Mouse (Mus musculus) CH12.LX (cell line): ENCODE data around the gene Nptn.

ENCODE experiments used
- CTCF ChIP-seq, 2 experiments: IDR thresholded peaks in 1 of 2; conservative IDR thresholded peaks in 1 of 2; 2 replicates each; pipeline ENCODE4 v1.5.1; 2011 to 2012; ENCODE audit warnings: low read depth in 2 of 2, low read length in 2 of 2, improper control_type of control experiment in 1 of 2, inconsistent platforms in 1 of 2, mild to moderate bottlenecking in 1 of 2, moderate library complexity in 1 of 2
- EP300 ChIP-seq: IDR thresholded peaks from 2 replicates; pipeline ENCODE4 v1.6.1; 2011; ENCODE audit warnings: low read length, improper control_type of control experiment
- IRF4 ChIP-seq: IDR thresholded peaks from 2 replicates; pipeline ENCODE4 v1.6.1; 2014; ENCODE audit warnings: low read depth, mild to moderate bottlenecking, inconsistent platforms, low read length, improper control_type of control experiment
- NELFE ChIP-seq: IDR thresholded peaks from 2 replicates; pipeline ENCODE4 v1.6.1; 2011; ENCODE audit warnings: low read depth, low read length, improper control_type of control experiment

DNA sequence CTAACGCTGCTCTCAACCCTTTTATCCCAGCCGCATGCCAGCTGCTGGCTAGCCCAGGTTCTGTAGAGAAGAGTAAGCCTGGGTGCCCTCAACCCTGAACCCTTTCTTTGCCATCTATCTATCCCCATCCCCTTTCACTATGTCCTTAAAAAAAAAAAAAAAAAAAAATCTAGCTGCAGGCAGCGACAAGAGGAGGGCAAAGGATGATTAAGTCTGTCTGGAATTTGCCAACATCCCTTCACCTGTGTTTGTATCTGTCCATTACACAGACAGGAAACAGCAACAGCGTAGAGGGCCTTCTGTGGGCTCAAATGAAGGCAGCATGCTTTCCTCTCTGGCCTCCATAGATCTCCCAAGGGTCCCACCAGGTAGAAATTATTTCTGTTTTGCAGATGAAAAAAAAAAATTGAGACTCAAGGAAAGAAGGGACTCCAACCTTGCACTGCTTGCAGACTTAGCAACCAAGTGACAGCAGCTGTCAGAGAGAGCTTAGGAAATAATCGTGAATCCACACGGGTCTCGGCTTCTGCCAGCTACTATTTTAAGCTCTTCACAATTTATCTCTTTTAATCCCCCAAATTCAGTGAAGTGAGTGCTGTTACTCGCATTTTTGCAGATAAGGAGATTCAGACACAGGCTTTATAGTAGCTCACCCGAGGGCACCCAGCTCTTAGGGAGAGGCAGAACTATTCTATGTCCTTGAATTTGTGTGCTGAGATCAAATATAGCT, 26.2 kb upstream of the Nptn start:
- TF ChIP-seq NELFE: no peak
- no peak for TF ChIP-seq CTCF (conservative IDR thresholded peaks at IDR 0.05 in 1 of 2, IDR thresholded peaks at IDR 0.05 in 1 of 2; ENCODE audit: low read depth in 2 of 2, low read length in 2 of 2)
- TF ChIP-seq IRF4: no peak
- TF ChIP-seq EP300: no peak
